Mouse (Mus musculus): Measurements from ENCODE around the gene Dab2ip.

- no peak for TF ChIP-seq POLR2A (IDR thresholded peaks at IDR 0.05; ENCODE audit: borderline replicate concordance, control insufficient read depth, low read depth, low read length)
- no peak for TF ChIP-seq CTCF (IDR thresholded peaks at IDR 0.05; ENCODE audit: control insufficient read depth, insufficient read depth, low read length)
These were observed 81.7 kb downstream of the Dab2ip start for GRCm38 (mm10) chr2:35639799-35640198.
